Mouse (Mus musculus): ENCODE results near the gene Dnajb5. TPM values are rescaled to one million over a fixed set of nuclear protein-coding genes. Genes with fewer than 3 reads are reported as not detected.

Dnajb5 gene
- polyA plus RNA-seq, 1 experiment from 2014 or later = 82.4 TPM

DNA sequence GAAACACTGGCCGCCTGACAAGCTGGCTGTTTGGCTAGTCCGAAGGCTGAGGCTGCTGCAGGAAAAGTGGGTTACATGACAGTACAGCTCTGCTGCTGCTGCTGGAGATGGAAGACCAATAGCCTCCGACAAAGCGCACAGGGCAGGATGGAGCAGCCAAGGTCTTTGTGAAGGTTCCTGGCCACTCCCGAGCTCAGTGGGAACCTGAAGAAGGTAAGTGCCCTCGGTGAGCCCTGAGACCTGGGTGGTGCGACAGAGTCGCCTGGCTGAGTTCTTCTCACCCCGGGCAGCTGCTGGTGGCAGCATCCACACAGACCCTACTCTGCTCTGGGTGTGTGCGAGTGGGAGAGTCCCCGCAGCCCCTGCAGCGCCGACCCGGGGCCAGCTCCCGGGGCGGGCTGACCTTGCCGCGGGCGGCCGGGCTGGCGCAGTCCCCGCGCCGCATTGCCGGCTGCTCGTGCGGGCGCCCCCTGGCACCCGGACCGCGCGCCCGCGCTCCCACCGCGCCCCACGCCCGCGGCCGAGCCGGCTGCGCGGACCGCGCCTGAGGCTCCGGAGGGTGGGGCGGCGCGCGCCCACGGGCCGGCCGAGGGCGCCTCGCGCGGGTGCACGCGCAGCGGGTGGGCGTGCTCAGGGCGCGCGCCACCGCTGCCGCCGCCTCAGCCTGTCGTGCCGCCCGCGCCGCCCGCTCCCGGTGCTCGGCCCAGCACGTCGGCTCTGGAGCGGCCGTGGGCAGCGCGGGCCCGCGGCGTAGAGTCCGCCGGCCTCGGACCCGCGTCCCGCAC lies 32.8 kb upstream of the Dnajb5 start, which contains the start of gene Phf24:
Gene Phf24 (plus strand): TSS at position 44 of the 785 bp plus-strand sequence.
- Histone ChIP-seq H3K9me3 (ENCODE audit: control insufficient read depth, low read length) (no peaks in the 10 kb centered on the region), H3K4me3 (replicated peaks; ENCODE audit: low read length) (peak within 1 kb of the TSS; percentile 77), H3K4me1 (replicated peaks; ENCODE audit: control insufficient read depth, insufficient read depth, low read length) (0 out of 2 replicates have a peak, but pooled peaks cover 7% of the 10 kb centered on the region), H3K4me2 (ENCODE audit: low read length) (peak within 1 kb of the TSS; percentile 81), H3K27me3 (replicated peaks; ENCODE audit: control insufficient read depth, insufficient read depth, low read length) (peaks cover 13% of the 10 kb centered on the region), H3K36me3 (ENCODE audit: control insufficient read depth, insufficient read depth) (no peaks in the 10 kb centered on the region), H3K9ac (replicated peaks; ENCODE audit: low read depth, low read length) (peak within 1 kb of the TSS; percentile 91), H3K27ac (ENCODE audit: low read length) (no peak within 1 kb of the TSS)
- under 1% methylated on average over 34 of the region's 90 CpGs for WGBS
- peak; percentile 80 for ATAC-seq

DNA sequence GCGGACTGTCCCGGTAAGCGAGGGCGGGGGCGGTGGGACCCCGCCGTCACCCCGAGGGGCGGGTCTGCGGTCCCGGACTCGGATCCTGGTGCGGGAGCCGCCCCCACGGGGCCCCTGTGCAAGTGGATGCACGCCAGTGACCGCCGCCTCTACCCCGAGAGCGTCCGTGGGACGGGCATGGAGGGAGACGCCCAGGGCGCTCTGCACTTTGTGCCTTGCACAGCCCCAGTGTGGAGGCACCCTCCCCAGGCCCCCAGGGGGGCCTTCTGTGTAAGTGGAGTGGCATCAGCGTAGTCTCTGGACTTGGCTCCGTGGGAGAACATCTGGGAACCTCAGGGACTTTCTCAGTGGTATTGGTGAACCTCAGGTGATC lies 32.2 kb upstream of the Dnajb5 start:
- Histone ChIP-seq H3K4me1 (replicated peaks; ENCODE audit: control insufficient read depth, insufficient read depth, low read length) (0 out of 2 replicates have a peak, but pooled peaks cover 7% of the 10 kb centered on the region), H3K4me2 (ENCODE audit: low read length) (peak overlapping the region; percentile 81), H3K9ac (replicated peaks; ENCODE audit: low read depth, low read length) (peak overlapping the region; percentile 91), H3K36me3 (ENCODE audit: control insufficient read depth, insufficient read depth) (no peaks in the 10 kb centered on the region), H3K4me3 (replicated peaks; ENCODE audit: low read length) (peak overlapping the region; percentile 77), H3K27ac (ENCODE audit: low read length) (no peak overlapping the region), H3K9me3 (ENCODE audit: control insufficient read depth, low read length) (no peaks in the 10 kb centered on the region), H3K27me3 (replicated peaks; ENCODE audit: control insufficient read depth, insufficient read depth, low read length) (peaks cover 13% of the 10 kb centered on the region)
- WGBS = 4% methylated on average over 20 of the region's 26 CpGs
- peak; percentile 51 for ATAC-seq

GRCm38 (mm10) chr4:42920726-42921125 lies 28.9 kb upstream of the Dnajb5 start:
- H3K9ac ChIP-seq (replicated peaks; ENCODE audit: low read depth, low read length) = no peak overlapping the region
- H3K4me1 ChIP-seq (replicated peaks; ENCODE audit: control insufficient read depth, insufficient read depth, low read length) = 0 out of 2 replicates have a peak, but pooled peaks cover 7% of the 10 kb centered on the region
- no peak overlapping the region for H3K4me3 ChIP-seq (replicated peaks; ENCODE audit: low read length)
- peaks cover 4% of the 10 kb centered on the region; the same call in 1 of the 2 replicates for H3K27me3 ChIP-seq (replicated peaks; ENCODE audit: control insufficient read depth, insufficient read depth, low read length)
- H3K4me2 ChIP-seq (ENCODE audit: low read length) = no peak overlapping the region
- no peak overlapping the region for H3K27ac ChIP-seq (ENCODE audit: low read length)
- no peaks in the 10 kb centered on the region for H3K36me3 ChIP-seq (ENCODE audit: control insufficient read depth, insufficient read depth)
- no peaks in the 10 kb centered on the region for H3K9me3 ChIP-seq (ENCODE audit: control insufficient read depth, low read length)
- 87% methylated on average over 9 of the region's 9 CpGs for WGBS
- ATAC-seq = no peak

DNA sequence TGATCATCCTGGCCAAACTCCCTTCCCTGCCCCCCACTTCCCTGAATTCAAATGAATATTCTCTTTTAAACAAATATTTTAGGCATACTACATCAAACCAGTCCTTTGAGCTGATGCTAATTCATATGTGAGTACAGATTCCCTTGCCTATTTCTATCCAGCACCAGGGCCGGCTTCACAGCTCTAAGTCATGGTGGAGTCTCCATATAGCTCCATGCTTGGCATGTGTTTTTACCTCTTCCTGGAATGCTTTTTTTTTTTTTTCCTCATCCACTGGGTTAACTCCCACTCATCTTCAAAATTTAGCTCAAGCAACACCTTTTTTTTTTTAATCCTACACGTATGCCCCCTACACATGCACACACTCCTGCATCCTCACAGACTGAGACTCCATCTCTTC lies 28.1 kb upstream of the Dnajb5 start:
- Histone ChIP-seq H3K9me3 (ENCODE audit: control insufficient read depth, low read length) (no peaks in the 10 kb centered on the region), H3K4me3 (replicated peaks; ENCODE audit: low read length) (no peak overlapping the region), H3K27ac (ENCODE audit: low read length) (no peak overlapping the region)

GRCm38 (mm10) chr4:42922056-42922455 lies 27.6 kb upstream of the Dnajb5 start:
- ATAC-seq = peak; percentile 45; the same call in 1 of the 2 replicates
- no peak overlapping the region for H3K27ac ChIP-seq (ENCODE audit: low read length)
- no peak overlapping the region for H3K4me2 ChIP-seq (ENCODE audit: low read length)
- H3K4me3 ChIP-seq (replicated peaks; ENCODE audit: low read length) = no peak overlapping the region
- 0 out of 2 replicates have a peak, but pooled peaks cover 3% of the 10 kb centered on the region for H3K4me1 ChIP-seq (replicated peaks; ENCODE audit: control insufficient read depth, insufficient read depth, low read length)
- H3K36me3 ChIP-seq (ENCODE audit: control insufficient read depth, insufficient read depth) = no peaks in the 10 kb centered on the region
- H3K27me3 ChIP-seq (replicated peaks; ENCODE audit: control insufficient read depth, insufficient read depth, low read length) = peaks cover 4% of the 10 kb centered on the region; the same call in 1 of the 2 replicates
- no peaks in the 10 kb centered on the region for H3K9me3 ChIP-seq (ENCODE audit: control insufficient read depth, low read length)
- 71% methylated on average over 6 of the region's 6 CpGs for WGBS
- H3K9ac ChIP-seq (replicated peaks; ENCODE audit: low read depth, low read length) = no peak overlapping the region

More for the DNA sequence above, 28.1 kb upstream of the Dnajb5 start:
- peaks cover 4% of the 10 kb centered on the region; the same call in 1 of the 2 replicates for H3K27me3 ChIP-seq (replicated peaks; ENCODE audit: control insufficient read depth, insufficient read depth, low read length)
- 69% methylated on average over 2 of the region's 2 CpGs for WGBS
- no peaks in the 10 kb centered on the region for H3K36me3 ChIP-seq (ENCODE audit: control insufficient read depth, insufficient read depth)
- no peak overlapping the region for H3K9ac ChIP-seq (replicated peaks; ENCODE audit: low read depth, low read length)
- no peak overlapping the region for H3K4me2 ChIP-seq (ENCODE audit: low read length)
- H3K4me1 ChIP-seq (replicated peaks; ENCODE audit: control insufficient read depth, insufficient read depth, low read length) = 0 out of 2 replicates have a peak, but pooled peaks cover 5% of the 10 kb centered on the region
- no peak for ATAC-seq

DNA sequence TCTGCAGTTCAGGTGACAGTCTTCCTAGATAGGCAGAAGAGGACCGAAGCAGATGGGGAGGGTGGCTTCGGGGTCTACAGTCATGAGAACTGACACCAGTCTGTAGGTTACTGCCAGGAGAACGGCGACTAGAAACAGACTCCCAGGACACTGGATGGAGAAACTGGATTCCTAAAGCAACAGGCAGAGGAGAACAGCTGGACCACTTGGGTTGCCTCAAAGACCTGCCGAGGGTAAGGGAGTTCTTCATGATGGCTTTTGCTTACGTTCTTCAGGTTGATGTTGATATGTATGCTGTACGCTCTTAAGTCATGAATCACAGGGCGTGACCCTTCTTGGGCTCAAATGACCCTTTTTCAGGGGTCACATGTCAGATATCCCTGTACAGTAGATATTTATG lies 27.2 kb upstream of the Dnajb5 start:
- ATAC-seq = no peak
- no peak overlapping the region for H3K27ac ChIP-seq (ENCODE audit: low read length)
- no peak overlapping the region for H3K9ac ChIP-seq (replicated peaks; ENCODE audit: low read depth, low read length)
- H3K9me3 ChIP-seq (ENCODE audit: control insufficient read depth, low read length) = no peaks in the 10 kb centered on the region
- no peaks in the 10 kb centered on the region for H3K36me3 ChIP-seq (ENCODE audit: control insufficient read depth, insufficient read depth)
- H3K4me3 ChIP-seq (replicated peaks; ENCODE audit: low read length) = no peak overlapping the region
- peaks cover 4% of the 10 kb centered on the region; the same call in 1 of the 2 replicates for H3K27me3 ChIP-seq (replicated peaks; ENCODE audit: control insufficient read depth, insufficient read depth, low read length)
- 90% methylated on average over 8 of the region's 8 CpGs for WGBS
- no peak overlapping the region for H3K4me2 ChIP-seq (ENCODE audit: low read length)
- 0 out of 2 replicates have a peak, but pooled peaks cover 3% of the 10 kb centered on the region for H3K4me1 ChIP-seq (replicated peaks; ENCODE audit: control insufficient read depth, insufficient read depth, low read length)

DNA sequence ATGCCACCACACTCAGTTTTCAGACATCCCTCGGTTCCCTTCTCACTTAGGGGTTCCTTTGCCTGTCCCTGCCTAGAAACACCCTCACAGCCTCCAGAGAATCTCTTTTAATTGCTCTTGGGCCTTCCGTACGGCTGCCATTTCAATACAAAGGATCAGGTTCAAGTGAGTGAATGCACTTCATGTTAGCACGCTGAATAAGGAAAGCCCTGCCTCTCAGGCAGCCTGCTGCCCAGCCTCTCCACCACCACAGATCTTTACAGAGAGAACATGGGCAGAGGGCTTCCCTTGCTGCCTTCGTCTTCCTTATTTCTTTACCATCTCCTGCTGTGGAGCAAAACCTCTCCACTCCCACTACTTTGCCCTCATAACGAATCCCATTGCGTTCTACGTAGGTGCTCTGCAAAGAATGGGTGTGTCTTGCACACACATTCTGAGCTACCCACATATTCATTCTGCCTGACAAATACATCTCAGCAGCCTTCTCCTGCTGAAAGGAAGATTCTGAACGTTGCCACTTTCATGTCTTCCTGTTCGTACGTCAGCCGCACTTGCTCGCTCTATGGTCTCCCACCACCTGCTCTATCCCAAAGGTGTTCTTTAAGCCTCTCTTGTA lies 25.4 kb upstream of the Dnajb5 start:
- no peaks in the 10 kb centered on the region for H3K9me3 ChIP-seq (ENCODE audit: control insufficient read depth, low read length)
- no peak overlapping the region for H3K4me2 ChIP-seq (ENCODE audit: low read length)
- H3K9ac ChIP-seq (replicated peaks; ENCODE audit: low read depth, low read length) = no peak overlapping the region
- H3K36me3 ChIP-seq (ENCODE audit: control insufficient read depth, insufficient read depth) = no peaks in the 10 kb centered on the region
- no peak overlapping the region for H3K4me3 ChIP-seq (replicated peaks; ENCODE audit: low read length)
- no peaks in the 10 kb centered on the region for H3K4me1 ChIP-seq (replicated peaks; ENCODE audit: control insufficient read depth, insufficient read depth, low read length)
- H3K27me3 ChIP-seq (replicated peaks; ENCODE audit: control insufficient read depth, insufficient read depth, low read length) = no peaks in the 10 kb centered on the region
- H3K27ac ChIP-seq (ENCODE audit: low read length) = no peak overlapping the region
- ATAC-seq = no peak
- 50% methylated on average over 13 of the region's 13 CpGs for WGBS

DNA sequence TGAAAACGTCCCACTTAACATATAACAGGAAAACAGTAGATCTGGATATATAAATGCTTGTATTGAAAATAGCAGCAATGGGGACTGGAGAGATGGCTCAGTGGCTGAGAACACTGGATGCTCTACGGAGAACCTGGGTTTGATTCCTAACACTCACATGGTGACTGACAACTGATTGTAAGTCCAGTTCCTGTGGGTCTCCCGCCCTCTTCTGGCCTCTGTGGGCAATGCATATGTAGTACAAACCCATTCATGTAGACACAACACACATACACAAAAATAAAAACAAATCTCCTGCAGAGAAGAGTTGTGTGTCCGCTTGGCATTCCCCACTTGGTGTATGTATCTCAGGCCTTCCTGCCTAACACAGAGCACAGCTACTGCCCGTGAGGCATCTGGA lies 21.4 kb upstream of the Dnajb5 start:
- Histone ChIP-seq H3K27me3 (replicated peaks; ENCODE audit: control insufficient read depth, insufficient read depth, low read length) (no peaks in the 10 kb centered on the region), H3K36me3 (ENCODE audit: control insufficient read depth, insufficient read depth) (no peaks in the 10 kb centered on the region), H3K9me3 (ENCODE audit: control insufficient read depth, low read length) (no peaks in the 10 kb centered on the region), H3K4me2 (ENCODE audit: low read length) (no peak overlapping the region), H3K4me1 (replicated peaks; ENCODE audit: control insufficient read depth, insufficient read depth, low read length) (no peaks in the 10 kb centered on the region; the same call in 1 of the 2 replicates), H3K4me3 (replicated peaks; ENCODE audit: low read length) (no peak overlapping the region), H3K27ac (ENCODE audit: low read length) (no peak overlapping the region), H3K9ac (replicated peaks; ENCODE audit: low read depth, low read length) (no peak overlapping the region)
- no peak for ATAC-seq
- 85% methylated on average over 5 of the region's 5 CpGs for whole genome bisulfite sequencing

GRCm38 (mm10) chr4:42928952-42929351 lies 20.7 kb upstream of the Dnajb5 start:
- no peaks in the 10 kb centered on the region for H3K36me3 ChIP-seq (ENCODE audit: control insufficient read depth, insufficient read depth)
- H3K4me2 ChIP-seq (ENCODE audit: low read length) = no peak overlapping the region
- WGBS = 93% methylated on average over 9 of the region's 9 CpGs
- no peaks in the 10 kb centered on the region for H3K27me3 ChIP-seq (replicated peaks; ENCODE audit: control insufficient read depth, insufficient read depth, low read length)
- H3K4me3 ChIP-seq (replicated peaks; ENCODE audit: low read length) = no peak overlapping the region
- no peak overlapping the region for H3K27ac ChIP-seq (ENCODE audit: low read length)
- no peaks in the 10 kb centered on the region for H3K9me3 ChIP-seq (ENCODE audit: control insufficient read depth, low read length)
- H3K9ac ChIP-seq (replicated peaks; ENCODE audit: low read depth, low read length) = no peak overlapping the region
- peaks cover 7% of the 10 kb centered on the region for H3K4me1 ChIP-seq (replicated peaks; ENCODE audit: control insufficient read depth, insufficient read depth, low read length)
- ATAC-seq = no peak
